Mouse (Mus musculus): ENCODE measurements around the gene Otud4. TPM values are rescaled to one million over a fixed set of nuclear protein-coding genes. Genes with fewer than 3 reads are reported as not detected.

Otud4 gene
- polyA plus RNA-seq, 1 experiment from 2014 or later, result 20.6 TPM

Other genes starting within 250 kb of the Otud4 start
- 50.4 and 53.3 TPM in 2 replicates for gene Smad1, start 240.1 kb upstream of the Otud4 start, polyA plus RNA-seq (2014; fragmentation: Nextera tagmentation; extraction: Ambion mirVana)
- gene Abce1, start 72.1 kb downstream of the Otud4 start, polyA plus RNA-seq (2014; fragmentation: Nextera tagmentation; extraction: Ambion mirVana), result 135 and 144 TPM in 2 replicates
- 43.1 and 44.0 TPM in 2 replicates for gene Anapc10, start 72.2 kb downstream of the Otud4 start, polyA plus RNA-seq (2014; fragmentation: Nextera tagmentation; extraction: Ambion mirVana)

All from limb, embryonic 11.5 days (tissue).